Comparison of ENCODE assay signal across 19 mouse cellular contexts in the genomic region with DNA sequence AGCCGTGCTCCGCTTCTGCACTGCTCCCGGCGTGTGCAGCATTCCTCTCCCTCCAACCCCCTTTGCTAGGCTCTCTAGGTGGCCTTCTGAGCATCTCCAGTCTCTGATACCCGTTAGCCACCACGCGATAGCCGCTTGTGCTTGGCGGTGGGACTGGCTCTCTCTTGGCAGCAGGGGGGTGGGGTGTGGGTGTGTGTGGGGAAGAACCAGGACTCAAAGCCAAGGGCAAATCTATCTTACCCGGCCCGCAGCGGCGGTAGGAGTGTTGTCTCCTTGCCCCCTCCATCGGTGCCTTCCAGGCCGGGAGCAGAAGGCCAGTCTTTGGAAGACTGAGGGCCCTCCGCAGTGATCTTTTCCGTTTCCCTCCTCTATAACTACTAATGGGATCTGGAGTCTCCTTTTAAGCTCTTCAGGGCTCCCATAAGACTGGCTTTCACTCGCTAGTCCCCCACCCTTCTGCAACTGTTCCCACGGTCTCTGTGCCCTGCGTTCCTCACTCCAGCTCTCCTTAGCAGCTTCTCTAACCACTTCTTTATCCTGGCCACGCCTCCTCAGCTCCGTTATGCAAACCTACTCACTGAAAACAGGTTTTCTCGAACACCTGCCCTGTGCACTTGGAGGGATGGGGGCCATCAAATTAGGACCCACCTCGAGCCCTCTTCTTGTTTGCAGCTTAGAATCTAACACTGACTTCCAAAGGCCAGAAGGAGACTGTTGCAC. TPM values are rescaled to one million over a fixed set of nuclear protein-coding genes. Genes with fewer than 3 reads are reported as not detected.
A peak's percentile ranks its signal among the peaks of the same experiment; 100 is the strongest.
DNase-seq lines count a peak whose midpoint lies in the region; ATAC-seq and TF ChIP-seq lines count a peak whose summit lies in the region.
"Had no signal": no experiment of that assay in that cellular context is flagged by ENCODE, and none has a peak within 500 bp of the region (broad histone marks: within the 10 kb centered on the region; RNA-seq: fewer than 3 reads in every experiment).

No protein-coding gene starts in this region.

- intact Hi-C loops in heart, postnatal 10 days (cut with DNase I) = no loop called here

- H3K9me3 ChIP-seq in hindbrain, embryonic 10.5 days = no peaks in the 10 kb centered on the region
- H3K9me3 ChIP-seq in hindbrain, embryonic 13.5 days = no peaks in the 10 kb centered on the region
- no peaks in the 10 kb centered on the region for H3K9me3 ChIP-seq in E14TG2a.4 (ENCODE audit: low read length)
- H3K9me3 ChIP-seq in midbrain, embryonic 11.5 days (ENCODE audit: control insufficient read depth, low read length) = no peaks in the 10 kb centered on the region
- H3K9me3 ChIP-seq: embryonic facial prominence, embryonic 13.5 days; limb, embryonic 13.5 days had no signal

- no peaks in the 10 kb centered on the region for H3K36me3 ChIP-seq in hindbrain, embryonic 10.5 days
- H3K36me3 ChIP-seq in hindbrain, embryonic 13.5 days = no peaks in the 10 kb centered on the region
- no peaks in the 10 kb centered on the region for H3K36me3 ChIP-seq in E14TG2a.4 (ENCODE audit: insufficient read depth, low read length)
- H3K36me3 ChIP-seq in midbrain, embryonic 11.5 days (ENCODE audit: control insufficient read depth, insufficient read depth, low read length) = no peaks in the 10 kb centered on the region
- H3K36me3 ChIP-seq: embryonic facial prominence, embryonic 13.5 days; limb, embryonic 13.5 days had no signal

- peaks cover 2% of the 10 kb centered on the region; the same call in 1 of the 2 replicates for H3K4me1 ChIP-seq in hindbrain, embryonic 10.5 days (replicated peaks)
- no peaks in the 10 kb centered on the region for H3K4me1 ChIP-seq in hindbrain, embryonic 13.5 days (replicated peaks)
- peaks cover 44% of the 10 kb centered on the region for H3K4me1 ChIP-seq in E14TG2a.4 (replicated peaks; ENCODE audit: low read depth, low read length)
- H3K4me1 ChIP-seq in midbrain, embryonic 11.5 days (ENCODE audit: control insufficient read depth, insufficient read depth, low read length) = no peaks in the 10 kb centered on the region
- H3K4me1 ChIP-seq: embryonic facial prominence, embryonic 13.5 days had no signal

- no peak overlapping the region for H3K27ac ChIP-seq in hindbrain, embryonic 10.5 days
- H3K27ac ChIP-seq in hindbrain, embryonic 13.5 days = no peak overlapping the region
- H3K27ac ChIP-seq in midbrain, embryonic 11.5 days (ENCODE audit: low read depth, low read length) = no peak overlapping the region
- H3K27ac ChIP-seq: embryonic facial prominence, embryonic 13.5 days; heart, adult 2 months; limb, embryonic 13.5 days; macrophage had no signal

- no peak overlapping the region for H3K9ac ChIP-seq in hindbrain, embryonic 13.5 days
- H3K9ac ChIP-seq in midbrain, embryonic 11.5 days (ENCODE audit: low read length) = no peak overlapping the region
- H3K9ac ChIP-seq: embryonic facial prominence, embryonic 13.5 days; limb, embryonic 13.5 days had no signal

- no peak for TF ChIP-seq CTCF in E14TG2a.4 (conservative IDR thresholded peaks at IDR 0.05; ENCODE audit: low read length)

- under 1% methylated on average over 24 of the region's 24 CpGs for WGBS in hindbrain, embryonic 10.5 days
- WGBS in hindbrain, embryonic 13.5 days = under 1% methylated on average over 24 of the region's 24 CpGs
- 1% methylated on average over 24 of the region's 24 CpGs for WGBS in midbrain, embryonic 11.5 days

- H3K4me3 ChIP-seq in hindbrain, embryonic 10.5 days = no peak overlapping the region
- no peak overlapping the region for H3K4me3 ChIP-seq in hindbrain, embryonic 13.5 days
- 0 out of 2 replicates have a peak overlapping the region, but pooled peaks have one; percentile 7 for H3K4me3 ChIP-seq in E14TG2a.4 (replicated peaks; ENCODE audit: low read length)
- no peak overlapping the region for H3K4me3 ChIP-seq in midbrain, embryonic 11.5 days (ENCODE audit: low read depth, low read length)
- H3K4me3 ChIP-seq: embryonic facial prominence, embryonic 13.5 days; heart, adult 2 months; limb, embryonic 13.5 days had no signal

- H3K27me3 ChIP-seq in hindbrain, embryonic 10.5 days (ENCODE audit: insufficient read depth, poor library complexity, severe bottlenecking) = peaks cover 99% of the 10 kb centered on the region
- H3K27me3 ChIP-seq in hindbrain, embryonic 13.5 days = peaks cover 97% of the 10 kb centered on the region
- H3K27me3 ChIP-seq in E14TG2a.4 (ENCODE audit: insufficient read depth, low read length) = peaks cover 89% of the 10 kb centered on the region
- peaks cover 91% of the 10 kb centered on the region for H3K27me3 ChIP-seq in midbrain, embryonic 11.5 days (ENCODE audit: control insufficient read depth, insufficient read depth, low read length)

- no peak for ATAC-seq in hindbrain, embryonic 13.5 days (ENCODE audit: low FRiP score)
- ATAC-seq in midbrain, embryonic 11.5 days (ENCODE audit: low FRiP score) = peak; percentile 16; the same call in 1 of the 2 replicates

- DNase-seq in hindbrain, embryonic 10.5 days (ENCODE audit: low spot score) = peak; percentile 59
- DNase-seq in embryo, embryonic 9.5 days (ENCODE audit: extremely low spot score) = peak; percentile 56
- DNase-seq in midbrain, embryonic 11.5 days (ENCODE audit: low spot score, missing footprints) = peak; percentile 96
- no peak for DNase-seq in adrenal gland, adult 2 months
- no peak for DNase-seq in ovary, postnatal 36 days (ENCODE audit: low spot score)
- no peak for DNase-seq in heart, postnatal 10 days
- DNase-seq: cerebellum, adult 9-10 months; heart, adult 2 months; kidney, postnatal 10 days; layer of hippocampus, postnatal 36 days; lung, adult 18-20 months had no signal

- H3K4me2 ChIP-seq in hindbrain, embryonic 13.5 days = no peak overlapping the region
- no peak overlapping the region for H3K4me2 ChIP-seq in midbrain, embryonic 11.5 days
- H3K4me2 ChIP-seq: embryonic facial prominence, embryonic 13.5 days; limb, embryonic 13.5 days had no signal

RNA-seq across cellular contexts. Expression of a gene that starts 19.5 kb away (rescaled TPM):
- not detected in 2 replicates for polyA plus RNA-seq in hindbrain, embryonic 10.5 days (2016; fragmentation: Nextera tagmentation; extraction: Ambion mirVana)
- not detected in 2 replicates for polyA plus RNA-seq in hindbrain, embryonic 13.5 days (2015; fragmentation: Nextera tagmentation; extraction: Ambion mirVana)
- not detected in 2 replicates for polyA plus RNA-seq in midbrain, embryonic 11.5 days (2014; fragmentation: Nextera tagmentation; extraction: Ambion mirVana)
- 1 to 10 TPM; 2.1 to 3.4 TPM for total RNA-seq in adrenal gland, adult 2 months (2021)
- 9.4 and 10.3 TPM in 2 replicates for polyA plus RNA-seq in adrenal gland, adult 2 months (2012; rRNA removed)
- total RNA-seq in heart, postnatal 10 days (2021) = under 1 TPM; 0.40 to 0.89 TPM
- total RNA-seq: heart, adult 2 months; hematopoietic stem cell, adult 5-6 weeks; layer of hippocampus, postnatal 36 days; neutrophil, adult 5-6 weeks had no signal
- polyA plus RNA-seq: embryonic facial prominence, embryonic 13.5 days; limb, embryonic 13.5 days; stomach, embryonic 16.5 days had no signal

RNA-seq across cellular contexts. Expression of a gene that starts 35.9 kb away (rescaled TPM):
- 0.54 and 2.2 TPM in 2 replicates for polyA plus RNA-seq in hindbrain, embryonic 10.5 days (2016; fragmentation: Nextera tagmentation; extraction: Ambion mirVana)
- polyA plus RNA-seq in hindbrain, embryonic 13.5 days (2015; fragmentation: Nextera tagmentation; extraction: Ambion mirVana) = 0.86 and 1.2 TPM in 2 replicates
- polyA plus RNA-seq in midbrain, embryonic 11.5 days (2014; fragmentation: Nextera tagmentation; extraction: Ambion mirVana) = 0.15 TPM in 1 of 2 replicates, not detected in the other
- 10 to 100 TPM in 1 of 2 experiments, 1 to 10 TPM in 1; 6.8 to 10.3 TPM for total RNA-seq in adrenal gland, adult 2 months (2021)
- 13.6 and 20.7 TPM in 2 replicates for polyA plus RNA-seq in adrenal gland, adult 2 months (2012; rRNA removed)
- total RNA-seq in heart, postnatal 10 days (2021) = under 1 TPM; 0.55 to 0.87 TPM
- total RNA-seq: hematopoietic stem cell, adult 5-6 weeks; neutrophil, adult 5-6 weeks had no signal

Comparison
In these comparisons a context has a peak if more than half of its experiments do, and no peak if none do; other contexts are left out.
1. DNase-seq: peak in hindbrain, embryonic 10.5 days (single experiment), embryo, embryonic 9.5 days (single experiment) and midbrain, embryonic 11.5 days (single experiment); none in adrenal gland, adult 2 months (single experiment), ovary, postnatal 36 days (single experiment) and heart, postnatal 10 days (0 of 2).
2. RNA of a gene that starts 19.5 kb away (polyA plus RNA-seq): 9.4 to 10.3 TPM in adrenal gland, adult 2 months; not detected in hindbrain, embryonic 10.5 days, not detected in hindbrain, embryonic 13.5 days and not detected in midbrain, embryonic 11.5 days; every median in the first group is over 10 times any median in the second.